Mouse (Mus musculus): ENCODE measurements at regions not wholly inside any gene's neighbourhood (a gene's known extent, or its start where the extent isn't known, plus 50 kb on each side); places are given as distances from the start of the nearest gene placed in this dataset.

GRCm38 (mm10) chr17:54821059-54821458 is 522.2 kb upstream of the Slc5a7 start:
- no peak for DNase-seq (ENCODE audit: low read depth, low spot score)

GRCm38 (mm10) chr17:54853631-54854030 is 554.8 kb upstream of the Slc5a7 start:
- DNase-seq (ENCODE audit: low read depth, low spot score): no peak

GRCm38 (mm10) chr17:54896198-54896597 is 549.0 kb upstream of the St6gal2 start:
- peak; percentile 4 for DNase-seq (ENCODE audit: low read depth, low spot score)

GRCm38 (mm10) chr17:54929181-54929715 is 515.9 kb upstream of the St6gal2 start:
- no peak for DNase-seq (ENCODE audit: low read depth, low spot score)

- no peak for DNase-seq (ENCODE audit: low read depth, low spot score)
Observed at GRCm38 (mm10) chr17:54943380-54944047, 501.7 kb upstream of the St6gal2 start.

DNA sequence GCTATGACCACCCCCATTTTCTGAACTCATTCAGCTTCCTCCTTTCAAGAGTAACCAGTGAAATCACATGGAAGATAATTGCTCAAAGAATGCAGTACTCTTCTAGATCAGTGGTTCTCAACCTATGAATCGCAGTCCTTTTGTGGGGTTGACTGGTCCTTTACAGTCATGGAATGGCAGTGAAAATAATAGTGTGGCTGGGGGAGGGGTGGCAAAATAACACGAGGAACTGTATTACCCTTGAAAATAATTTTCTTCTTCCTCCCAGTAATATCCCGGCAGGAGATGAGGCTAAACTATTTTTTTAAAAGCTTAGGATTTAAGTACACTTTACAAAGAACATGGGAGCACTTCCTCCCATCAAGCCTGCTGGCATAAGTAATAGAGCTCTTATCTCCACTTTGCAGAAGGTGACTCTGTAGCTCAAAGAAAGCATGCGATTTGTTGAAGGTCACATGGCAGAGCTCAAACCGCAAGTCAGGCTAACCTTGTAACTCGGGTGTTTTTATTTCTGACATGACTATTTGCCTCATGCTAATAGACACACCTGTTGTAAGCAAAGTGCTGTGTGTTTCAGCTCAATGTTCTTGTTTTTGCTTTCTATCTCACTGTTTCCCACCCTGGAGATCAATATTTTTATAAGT is 500.8 kb upstream of the St6gal2 start:
- no peak for DNase-seq (ENCODE audit: low read depth, low spot score)
